Mouse (Mus musculus): ENCODE measurements around the gene Vsir.

DNA sequence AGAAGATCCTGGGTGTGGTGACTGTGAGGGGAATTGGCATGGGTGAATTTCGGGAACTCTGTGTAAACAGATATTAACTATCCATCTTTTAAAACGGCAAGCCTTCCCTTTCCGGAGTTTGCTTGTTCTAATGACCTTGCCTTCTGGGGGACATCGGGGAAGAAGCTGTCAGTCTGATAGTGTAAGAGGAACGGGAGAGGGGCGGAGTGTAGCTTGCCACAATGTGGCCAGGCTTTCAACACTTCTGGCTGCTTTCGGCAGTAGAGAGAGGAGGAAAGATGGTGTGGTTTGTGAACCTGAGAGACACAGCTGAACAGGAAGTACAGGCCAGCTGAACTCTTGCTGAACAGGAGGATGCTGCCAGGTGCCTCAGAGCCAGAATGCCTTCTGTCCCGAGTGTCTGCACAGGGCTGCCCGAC is 42.8 kb downstream of the Vsir start:
- no peak for TF ChIP-seq CTCF (conservative IDR thresholded peaks at IDR 0.05; ENCODE audit: low read length)
- no peak for TF ChIP-seq POU5F1 (IDR thresholded peaks at IDR 0.05; ENCODE audit: borderline replicate concordance, low read length)

Measured in E14TG2a.4 (cell line).